Mouse (Mus musculus): ENCODE results near the gene Pex11g. TPM values are rescaled to one million over a fixed set of nuclear protein-coding genes. Genes with fewer than 3 reads are reported as not detected.

The Pex11g gene
- total RNA-seq, 2 experiments from 2014 or later, result 3.0 to 6.2 TPM

DNA sequence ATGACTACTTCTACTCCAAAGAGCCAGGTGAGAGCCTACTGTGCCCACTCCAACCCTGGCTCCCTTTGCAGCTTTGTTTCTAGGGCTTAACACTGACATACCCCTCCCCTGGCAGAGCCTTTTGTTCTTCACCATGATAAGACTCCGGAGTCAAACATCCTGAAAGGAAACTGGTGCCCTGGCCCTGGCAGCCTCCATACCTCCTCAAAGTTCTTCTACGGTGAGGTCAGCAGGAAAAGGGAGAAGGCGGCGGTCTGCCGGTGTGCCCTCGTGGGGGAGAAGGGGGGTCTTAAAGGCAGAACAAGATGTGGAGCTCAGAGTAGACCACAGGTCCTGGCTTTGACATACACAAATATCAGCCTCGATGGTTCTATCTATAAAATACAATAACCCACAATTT is 16.1 kb upstream of the Pex11g start:
- ATAC-seq (replicated peaks; ENCODE audit: low FRiP score, low TSS enrichment, poor library complexity, severe bottlenecking), result no peak

DNA sequence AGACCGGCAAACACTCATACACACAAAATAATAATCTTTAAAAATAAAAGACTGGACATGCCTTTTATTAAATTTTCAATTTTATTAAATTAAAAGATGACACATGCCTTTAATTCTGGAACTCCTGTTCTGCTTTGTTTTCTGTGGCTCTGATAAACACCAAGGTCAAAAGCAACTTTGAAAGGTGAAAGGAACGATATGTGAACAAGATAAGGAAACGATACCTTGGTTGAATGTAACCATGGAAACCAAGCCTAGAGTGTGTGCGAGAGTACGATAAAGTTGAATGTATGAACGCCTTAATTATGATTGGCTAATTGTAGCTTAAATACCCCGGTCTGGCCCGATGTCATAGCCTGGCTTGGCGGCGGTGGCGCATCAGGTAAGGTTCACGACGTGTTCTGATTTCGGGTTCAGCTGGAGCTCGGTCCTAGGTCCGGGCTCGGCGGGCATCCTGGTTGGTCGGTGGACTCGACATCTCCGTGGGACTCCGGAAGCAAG is 14.8 kb upstream of the Pex11g start:
- ATAC-seq (replicated peaks; ENCODE audit: low FRiP score, low TSS enrichment, poor library complexity, severe bottlenecking), result no peak

GRCm38 (mm10) chr8:3481605-3482004 is 14.1 kb upstream of the Pex11g start:
- peak; percentile 42; the same call in 1 of the 2 replicates for ATAC-seq (replicated peaks; ENCODE audit: low FRiP score, low TSS enrichment, poor library complexity, severe bottlenecking)

DNA sequence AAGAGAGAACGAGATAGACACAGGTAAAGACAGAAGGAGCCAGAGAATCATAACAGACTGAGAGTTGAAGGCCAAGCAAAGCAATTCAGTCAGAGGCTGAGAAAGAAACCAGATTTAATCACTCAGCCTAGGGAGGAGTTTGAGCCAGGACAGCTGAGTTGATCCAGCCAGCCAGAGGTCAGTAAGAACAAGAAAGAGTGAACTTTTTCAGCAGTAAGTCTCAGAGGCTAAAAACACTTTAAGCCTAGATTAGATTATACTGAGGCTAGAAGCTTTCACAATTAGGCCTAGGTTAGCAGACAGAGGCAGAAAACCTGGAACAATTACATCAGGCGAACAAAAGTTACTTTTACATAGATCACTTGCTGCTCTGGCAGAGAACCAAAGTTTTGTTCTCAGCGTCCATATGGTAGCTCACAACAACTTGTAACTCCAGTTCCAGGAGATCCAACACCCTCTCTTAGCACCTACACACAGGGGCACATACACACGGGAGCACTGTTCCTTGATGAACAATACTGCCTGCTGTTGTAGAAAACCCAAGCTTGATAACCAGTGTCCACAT is 12.8 kb upstream of the Pex11g start:
- no peak for ATAC-seq (replicated peaks; ENCODE audit: low FRiP score, low TSS enrichment, poor library complexity, severe bottlenecking)

DNA sequence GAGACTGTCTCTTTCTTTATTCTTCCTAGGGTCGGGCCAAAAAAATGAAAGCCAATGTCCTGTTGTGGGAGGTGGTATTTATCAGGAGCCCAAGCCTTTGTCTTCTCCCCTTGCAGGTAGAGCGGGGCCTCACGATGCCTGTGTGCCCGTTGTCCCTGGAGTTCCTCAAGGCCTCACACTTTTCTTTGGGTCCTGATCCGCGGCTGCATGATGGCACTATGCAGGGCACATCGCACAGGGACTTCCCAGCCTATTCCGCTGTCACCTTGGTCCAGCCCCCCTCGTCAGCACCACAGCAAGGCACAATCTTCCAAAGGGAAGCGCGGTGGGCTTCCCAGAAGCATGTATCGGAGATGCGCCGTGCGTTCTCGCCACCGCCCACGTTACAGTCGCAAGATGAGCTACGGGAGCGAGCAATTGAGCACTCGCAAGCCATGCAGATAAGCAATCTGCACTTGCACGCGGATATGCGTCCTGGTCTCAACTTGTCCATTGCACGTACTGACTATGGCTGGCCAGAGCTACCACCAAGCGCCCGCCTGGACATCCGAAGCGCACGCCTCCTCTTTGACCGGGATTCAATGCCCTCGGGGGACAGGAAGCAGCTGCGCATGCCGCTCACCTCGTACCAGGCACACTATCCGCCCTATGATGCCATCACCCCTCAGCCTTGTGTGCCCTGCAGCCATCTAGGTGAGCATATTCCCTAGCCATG is 8.4 kb upstream of the Pex11g start:
- ATAC-seq (replicated peaks; ENCODE audit: low FRiP score, low TSS enrichment, poor library complexity, severe bottlenecking), result peak; percentile 71

DNA sequence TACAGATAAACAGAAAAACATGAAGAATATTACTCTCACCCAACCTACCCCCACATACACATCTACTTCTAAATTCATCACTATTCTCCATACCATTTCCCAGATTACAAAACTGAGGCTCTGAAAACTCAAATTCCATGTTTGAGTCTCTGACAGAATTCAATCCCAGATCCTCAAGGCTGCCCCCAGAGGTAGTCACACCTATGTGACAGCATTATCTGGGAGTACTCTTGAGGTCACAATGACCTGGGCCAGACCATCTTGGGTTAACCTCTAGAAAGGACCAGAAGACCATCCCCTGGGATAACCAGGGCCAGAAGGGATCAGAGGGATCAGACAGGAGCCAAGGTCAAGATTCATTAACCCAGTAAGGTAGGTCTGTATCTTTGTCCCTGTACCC is 3.1 kb upstream of the Pex11g start, which contains the start of gene Tex45:
Gene Tex45 (plus strand): TSS at position 301 of the 400 bp plus-strand sequence.
- no peak for ATAC-seq (replicated peaks; ENCODE audit: low FRiP score, low TSS enrichment, poor library complexity, severe bottlenecking)

- ATAC-seq (replicated peaks; ENCODE audit: low FRiP score, low TSS enrichment, poor library complexity, severe bottlenecking), result no peak
Measured at GRCm38 (mm10) chr8:3468838-3469237, 1.4 kb upstream of the Pex11g start.

GRCm38 (mm10) chr8:3467886-3468545 is 536 bp upstream of the Pex11g start:
- no peak for ATAC-seq (replicated peaks; ENCODE audit: low FRiP score, low TSS enrichment, poor library complexity, severe bottlenecking)

DNA sequence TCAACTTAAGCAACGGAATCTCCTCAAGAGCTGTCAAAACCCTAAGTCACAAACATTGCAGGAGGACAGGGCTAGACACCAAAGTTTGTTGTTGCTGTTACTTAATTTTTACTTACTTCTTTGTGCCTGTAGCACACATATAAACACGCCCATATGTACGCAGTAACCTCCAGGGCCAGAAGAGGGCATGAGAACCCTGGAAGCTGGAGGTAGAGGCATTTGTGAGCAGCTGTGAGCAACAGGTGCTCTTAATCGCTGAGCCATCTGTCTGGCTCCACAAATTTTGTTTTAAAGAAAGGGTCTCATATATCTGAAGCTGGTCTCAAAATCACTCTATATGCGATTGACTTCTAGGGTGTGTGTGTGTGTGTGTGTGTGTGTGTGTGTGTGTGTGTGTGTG is 3.2 kb downstream of the Pex11g start:
- ATAC-seq (replicated peaks; ENCODE audit: low FRiP score, low TSS enrichment, poor library complexity, severe bottlenecking), result peak; percentile 76

DNA sequence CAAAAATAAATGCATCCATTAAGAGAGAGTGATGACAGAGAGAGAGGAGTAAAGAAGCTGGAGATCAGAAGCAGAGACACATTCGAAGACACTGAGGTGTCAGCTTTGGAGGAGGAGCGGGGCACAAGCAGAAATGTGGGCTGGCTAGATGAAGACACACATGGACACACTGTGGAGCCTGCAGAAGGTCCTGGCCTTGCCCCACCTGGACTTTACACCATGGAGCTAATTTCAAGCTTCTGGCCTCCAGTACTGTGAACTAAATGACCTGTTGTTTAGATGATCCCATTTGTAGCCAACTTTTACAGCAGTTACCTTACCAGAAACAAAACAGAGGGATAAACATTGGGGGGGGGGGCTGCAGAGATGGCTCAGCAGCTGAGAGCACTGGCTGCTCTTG is 4.2 kb downstream of the Pex11g start:
- no peak for ATAC-seq (replicated peaks; ENCODE audit: low FRiP score, low TSS enrichment, poor library complexity, severe bottlenecking)

DNA sequence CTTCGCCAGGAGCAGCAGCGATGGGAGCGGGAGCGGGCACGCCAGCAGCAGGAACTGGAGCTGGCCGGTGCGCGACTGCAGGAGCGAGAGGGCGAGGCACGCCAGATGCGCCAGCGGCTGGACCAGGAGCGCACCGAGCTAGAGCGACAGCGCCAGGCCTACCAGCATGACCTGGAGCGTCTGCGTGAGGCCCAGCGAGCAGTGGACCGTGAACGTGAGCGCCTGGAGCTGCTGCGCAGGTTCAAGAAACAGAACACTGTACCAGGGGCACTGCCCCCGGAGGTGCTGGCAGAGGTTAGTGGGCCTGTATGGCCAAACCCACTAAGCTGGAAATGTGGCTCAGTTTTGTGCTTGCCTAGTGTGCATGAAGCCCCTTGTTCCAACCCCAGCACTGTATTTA is 15.5 kb downstream of the Pex11g start:
- ATAC-seq (replicated peaks; ENCODE audit: low FRiP score, low TSS enrichment, poor library complexity, severe bottlenecking), result no peak

DNA sequence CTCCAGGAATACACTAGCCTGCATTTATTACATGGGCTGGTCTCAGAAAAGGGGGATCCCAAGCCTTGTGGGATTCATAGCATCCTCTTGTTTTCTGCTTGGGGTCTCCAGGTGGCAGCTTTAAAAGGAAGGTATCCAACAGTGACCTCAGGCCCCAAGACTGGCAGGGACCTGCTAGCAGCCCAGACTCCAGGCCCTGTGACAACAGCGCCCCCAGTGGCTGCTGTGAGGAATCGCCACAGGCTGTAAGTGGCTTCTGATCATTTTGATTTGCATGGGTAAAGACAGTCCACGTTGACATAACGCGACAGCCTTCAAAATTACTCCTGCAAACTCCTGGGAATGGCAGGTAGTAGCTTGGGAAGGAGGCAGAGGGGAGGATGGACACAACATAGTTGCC is 16.8 kb downstream of the Pex11g start:
- peak; percentile 82 for ATAC-seq (replicated peaks; ENCODE audit: low FRiP score, low TSS enrichment, poor library complexity, severe bottlenecking)

DNA sequence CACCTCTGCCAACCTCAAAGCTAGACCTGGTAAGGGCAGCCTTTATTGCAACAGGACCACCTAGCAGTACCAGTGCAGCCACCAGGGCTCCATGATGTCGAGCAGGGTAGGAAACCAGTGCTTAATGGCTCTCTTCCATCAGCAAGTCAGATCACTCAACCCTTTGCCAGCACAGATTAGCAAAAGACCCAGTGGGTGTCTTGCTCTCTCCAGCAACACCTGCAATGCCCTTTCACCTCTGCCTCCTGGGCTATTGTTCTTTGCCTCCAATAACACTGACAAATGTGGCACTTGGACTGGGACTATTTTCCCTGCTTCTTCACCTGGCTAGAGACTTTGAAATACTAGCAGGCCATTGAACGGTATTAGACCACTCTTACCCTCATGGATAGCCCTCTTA is 18.3 kb downstream of the Pex11g start:
- no peak for ATAC-seq (replicated peaks; ENCODE audit: low FRiP score, low TSS enrichment, poor library complexity, severe bottlenecking)

DNA sequence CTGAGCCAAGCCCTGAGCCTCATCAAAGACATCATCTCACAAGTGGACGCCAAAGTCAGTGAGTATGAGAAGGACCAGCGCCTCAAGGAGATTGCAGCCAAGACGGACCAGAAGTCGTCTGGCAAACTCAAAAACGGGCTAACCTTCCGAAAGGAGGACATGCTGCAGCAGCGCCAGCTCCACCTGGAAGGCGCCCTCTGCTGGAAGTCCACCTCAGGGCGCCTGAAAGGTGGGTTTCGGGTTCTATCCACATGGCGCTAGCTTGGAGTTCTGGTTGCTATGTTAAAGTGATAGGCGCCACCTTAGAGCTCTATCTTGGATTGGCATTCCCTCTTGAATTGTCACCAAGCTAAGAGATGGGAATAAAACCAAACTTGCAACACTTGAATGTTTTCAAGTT is 28.0 kb downstream of the Pex11g start:
- ATAC-seq (replicated peaks; ENCODE audit: low FRiP score, low TSS enrichment, poor library complexity, severe bottlenecking), result no peak

DNA sequence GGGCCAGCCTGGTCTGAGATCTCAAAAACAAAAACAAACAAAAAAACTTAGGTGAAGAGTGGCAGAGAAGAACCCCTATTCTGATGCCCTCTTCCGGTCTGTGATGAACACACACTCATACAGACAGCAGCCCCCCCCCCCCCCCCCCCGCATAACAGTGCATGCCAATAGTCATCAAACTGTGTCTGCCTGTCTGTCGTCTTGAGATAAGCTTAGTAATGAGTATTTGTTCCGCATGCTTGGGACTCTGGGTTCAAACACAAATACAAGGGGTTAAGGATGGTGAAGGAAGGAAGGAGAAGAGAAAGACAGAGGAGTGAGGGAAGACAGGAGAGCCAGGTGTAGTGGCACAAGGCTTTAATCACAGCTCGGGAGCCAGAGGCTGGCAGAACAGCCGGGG is 31.0 kb downstream of the Pex11g start:
- peak; percentile 72 for ATAC-seq (replicated peaks; ENCODE audit: low FRiP score, low TSS enrichment, poor library complexity, severe bottlenecking)

DNA sequence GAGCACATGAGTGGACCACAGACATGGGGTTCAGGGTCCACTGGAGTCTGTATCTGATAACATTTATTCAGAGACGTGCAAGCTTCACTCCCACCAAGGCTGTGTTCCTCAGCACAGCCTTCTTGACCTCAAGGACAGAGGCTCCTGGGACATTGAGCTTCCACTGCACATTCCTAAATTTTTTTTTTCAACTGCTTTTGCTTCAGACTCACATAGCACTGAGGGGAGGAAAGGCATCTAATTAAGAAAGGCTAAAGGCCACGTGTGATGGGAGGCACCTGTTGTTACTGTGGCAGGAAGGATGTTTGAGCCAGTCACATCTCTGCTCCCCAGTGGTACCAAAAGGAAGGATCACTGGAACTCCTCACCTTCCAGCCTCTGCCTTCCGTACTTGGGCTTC is 36.4 kb downstream of the Pex11g start:
- no peak for ATAC-seq (replicated peaks; ENCODE audit: low FRiP score, low TSS enrichment, poor library complexity, severe bottlenecking)

- ATAC-seq (replicated peaks; ENCODE audit: low FRiP score, low TSS enrichment, poor library complexity, severe bottlenecking), result no peak
Measured at GRCm38 (mm10) chr8:3429966-3430365, 37.5 kb downstream of the Pex11g start.

- ATAC-seq (replicated peaks; ENCODE audit: low FRiP score, low TSS enrichment, poor library complexity, severe bottlenecking), result no peak
Measured at GRCm38 (mm10) chr8:3428426-3428825, 39.1 kb downstream of the Pex11g start.

DNA sequence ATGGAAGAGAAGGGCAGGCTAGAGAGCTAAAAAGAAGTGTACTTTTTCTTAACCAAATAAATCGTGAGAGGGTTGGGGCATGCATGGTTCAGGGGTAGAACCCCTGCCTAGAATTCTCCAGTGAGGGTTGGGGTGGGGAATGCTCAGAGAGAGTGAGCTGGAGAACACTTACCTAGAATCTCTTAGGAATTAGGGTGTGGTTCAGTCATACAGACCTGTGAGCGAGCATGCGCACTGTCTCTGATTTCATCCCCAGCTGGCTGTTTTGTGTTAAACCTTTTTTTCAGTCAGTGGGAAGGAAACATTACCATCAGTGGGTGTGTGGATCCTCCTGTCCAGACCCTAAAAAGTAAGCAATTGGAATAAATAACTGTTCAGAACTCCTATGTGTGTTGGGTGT is 41.3 kb downstream of the Pex11g start:
- ATAC-seq (replicated peaks; ENCODE audit: low FRiP score, low TSS enrichment, poor library complexity, severe bottlenecking), result no peak

GRCm38 (mm10) chr8:3425217-3425616 is 42.3 kb downstream of the Pex11g start:
- ATAC-seq (replicated peaks; ENCODE audit: low FRiP score, low TSS enrichment, poor library complexity, severe bottlenecking), result no peak

- no peak for ATAC-seq (replicated peaks; ENCODE audit: low FRiP score, low TSS enrichment, poor library complexity, severe bottlenecking)
Measured at GRCm38 (mm10) chr8:3421507-3421906, 46.0 kb downstream of the Pex11g start.

Data from megakaryocyte-erythroid progenitor cell, adult 5-6 weeks (primary cell).